Mouse (Mus musculus) testis, postnatal 14 days (tissue): ENCODE measurements around the gene Svs2.
"Not testable (repeated sequence)": the region's sequence is repeated elsewhere in the genome, so short reads cannot be mapped to it uniquely, and the experiment has no call there.

ENCODE experiments used
- DNase-seq: peaks from one replicate; pipeline ENCODE4 v3.0.0; 2021; ENCODE audit warnings: low spot score

The Svs2 gene

DNA sequence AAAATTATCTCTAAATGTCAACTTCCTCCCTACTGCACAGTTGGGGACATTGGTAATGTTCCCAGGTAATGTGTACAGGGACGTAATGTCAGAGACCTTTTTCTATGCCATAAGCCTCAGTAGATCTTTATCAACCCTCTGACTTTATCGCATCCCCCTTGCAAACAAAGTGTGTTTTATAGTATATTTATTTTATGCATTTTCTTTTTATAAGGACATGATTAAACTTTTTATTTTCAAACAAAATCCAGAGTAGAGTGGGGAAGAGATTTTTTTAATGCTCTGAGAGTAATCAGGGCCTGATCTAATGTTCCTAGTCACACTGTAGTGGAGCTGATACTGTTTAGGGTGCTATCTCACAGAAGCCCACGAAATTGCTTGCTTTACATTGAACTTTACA lies at the start of gene Svs2:
Svs2 (minus strand) TSS at position 101 of the 400 bp plus-strand sequence.
- DNase-seq: no peak

DNA sequence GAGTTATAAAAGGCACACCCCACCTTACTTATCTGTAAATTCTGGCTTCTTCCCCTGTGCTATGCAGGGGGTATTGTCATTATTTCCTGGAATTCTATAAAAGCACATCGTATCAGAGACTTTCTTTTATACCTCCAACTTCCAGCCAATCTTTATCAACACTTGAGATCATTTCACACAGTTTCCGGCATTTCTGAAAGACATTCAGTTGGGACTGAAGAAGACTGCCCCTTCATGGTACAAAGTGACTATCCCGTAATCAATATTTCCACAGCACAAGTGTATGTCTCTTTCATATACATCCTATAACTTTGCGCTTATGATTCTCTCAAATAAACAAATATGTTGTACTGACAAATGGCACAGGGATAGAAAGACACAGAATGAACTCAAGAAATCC lies 40.1 kb upstream of the Svs2 start, which contains the start of gene Svs4:
Svs4 (minus strand) TSS at position 101 of the 400 bp plus-strand sequence.
- no peak for DNase-seq

GRCm38 (mm10) chr2:164256540-164256939 lies 18.3 kb upstream of the Svs2 start, which contains the start of gene Svs3b:
TSS of gene Svs3b (minus strand) at chr2:164256640.
- DNase-seq: not testable (repeated sequence)

GRCm38 (mm10) chr2:164232671-164233070 lies 5.6 kb downstream of the Svs2 start:
- no peak for DNase-seq

DNA sequence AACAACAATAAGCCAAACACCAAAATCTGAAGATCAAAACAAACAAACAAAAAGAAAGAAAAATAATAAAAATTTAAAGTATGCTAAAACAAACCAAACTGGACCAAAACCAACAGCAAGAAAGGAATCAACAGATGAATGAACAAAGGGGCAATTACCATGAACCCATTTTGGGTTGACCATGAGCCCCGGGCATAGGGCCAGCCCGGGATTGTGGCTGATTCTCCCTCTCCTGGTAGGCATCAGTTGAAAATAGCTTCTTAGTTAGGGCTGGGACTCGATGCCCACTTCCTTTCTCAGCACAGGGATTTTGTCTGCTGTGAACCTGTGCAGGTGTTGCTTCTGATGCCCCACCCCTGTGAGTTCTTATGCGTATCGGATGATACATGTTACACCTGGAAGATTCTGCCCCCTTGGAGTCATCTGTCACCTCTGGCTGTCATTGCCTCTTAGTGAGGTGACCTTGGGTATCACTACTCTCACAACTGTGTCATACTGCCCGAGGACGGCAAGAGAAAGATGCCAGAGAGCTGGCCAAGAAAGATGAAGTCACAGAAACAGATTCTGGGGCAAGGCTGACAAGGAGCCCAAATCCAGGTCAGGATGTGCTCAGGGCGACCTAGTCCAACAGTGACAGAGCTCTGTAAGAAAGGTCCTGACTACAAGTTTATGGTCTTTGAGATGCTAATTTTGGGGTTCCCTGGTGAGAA lies 9.8 kb downstream of the Svs2 start:
- no peak for DNase-seq

DNA sequence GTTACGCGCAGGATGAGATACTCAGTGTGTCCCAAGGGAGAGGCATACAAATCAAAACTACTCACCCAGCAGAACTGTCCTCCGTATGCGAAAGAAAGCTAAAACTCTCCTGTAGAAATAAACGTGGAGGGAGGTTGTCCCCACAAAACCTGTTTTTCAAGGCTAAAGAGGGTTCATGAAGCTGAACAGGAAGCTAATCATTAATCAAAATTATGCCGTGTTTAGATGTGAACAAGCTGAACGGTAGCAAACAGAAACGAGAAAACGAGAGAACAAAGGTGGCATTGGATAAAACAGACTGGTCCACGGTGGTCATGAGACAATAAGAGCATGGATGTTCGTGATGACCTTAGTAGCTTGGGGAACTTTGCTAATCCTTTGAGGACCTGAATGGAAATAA lies 16.7 kb downstream of the Svs2 start, which contains the start of gene Wfdc15b:
Wfdc15b (minus strand) TSS at position 139 of the 400 bp plus-strand sequence.
- no peak for DNase-seq

GRCm38 (mm10) chr2:164219295-164219694 lies 19.0 kb downstream of the Svs2 start:
- DNase-seq: no peak

GRCm38 (mm10) chr2:164212711-164213110 lies 25.6 kb downstream of the Svs2 start:
- no peak for DNase-seq

DNA sequence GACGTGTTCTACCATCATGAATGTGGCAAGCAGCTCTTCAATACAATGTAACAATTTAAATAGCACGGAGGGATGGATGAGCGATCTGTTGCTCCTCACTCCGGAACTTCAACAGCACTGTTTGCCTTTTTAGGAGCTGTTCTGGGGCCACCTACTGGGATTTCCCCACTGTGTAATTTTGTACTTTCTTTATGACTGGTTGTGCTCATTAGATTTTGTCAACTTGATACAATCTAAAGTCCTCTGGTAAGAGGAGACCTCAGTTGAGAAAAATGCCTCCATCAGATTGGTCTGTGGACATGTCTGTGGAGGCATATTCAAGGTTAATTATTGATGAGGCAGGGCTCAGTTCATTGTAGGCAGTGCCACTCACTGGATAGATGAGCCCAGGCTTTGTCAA lies 27.4 kb downstream of the Svs2 start:
- DNase-seq: no peak

GRCm38 (mm10) chr2:164206676-164207075 lies 31.6 kb downstream of the Svs2 start:
- DNase-seq: no peak

DNA sequence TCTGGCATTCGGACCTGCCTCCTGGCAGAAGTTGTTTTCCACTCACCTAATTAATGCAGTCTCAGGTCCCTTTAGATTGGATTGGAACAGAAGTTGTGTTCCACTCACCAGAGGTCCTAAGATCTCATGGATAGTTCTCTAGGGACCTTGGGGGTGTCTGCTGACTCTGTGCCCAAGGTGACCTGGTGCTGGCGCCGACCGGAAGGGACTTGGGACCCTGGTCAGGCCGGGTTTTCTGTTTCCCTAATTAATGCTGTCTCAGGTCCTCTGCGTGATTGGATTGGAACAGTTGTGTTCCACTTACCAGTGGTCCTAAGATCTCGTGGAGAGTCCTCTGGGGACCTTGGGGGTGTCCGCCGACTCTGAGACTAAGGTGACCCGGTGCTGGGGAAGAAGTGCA lies 32.3 kb downstream of the Svs2 start:
- not testable (repeated sequence) for DNase-seq

GRCm38 (mm10) chr2:164199626-164200327 lies 38.5 kb downstream of the Svs2 start, which contains the start of gene Wfdc15a:
TSS of gene Wfdc15a (minus strand) at chr2:164200130.
- DNase-seq: no peak

DNA sequence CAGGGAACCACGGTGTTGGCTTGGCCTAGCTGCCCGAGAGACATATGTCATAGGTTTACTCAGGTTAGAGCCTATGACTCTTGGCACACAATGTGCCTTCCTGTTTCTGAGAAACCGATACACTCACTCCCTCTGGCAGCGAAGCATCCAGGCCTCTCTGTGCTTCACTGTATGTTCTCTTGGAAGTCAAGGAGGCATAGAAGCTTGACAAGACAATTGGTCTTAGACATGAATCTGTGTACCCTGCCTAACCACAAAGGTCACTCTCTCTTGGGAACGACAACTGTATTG lies 41.6 kb downstream of the Svs2 start:
- DNase-seq: no peak

- no peak for DNase-seq
Measured at GRCm38 (mm10) chr2:164195971-164196699, 42.1 kb downstream of the Svs2 start.

DNA sequence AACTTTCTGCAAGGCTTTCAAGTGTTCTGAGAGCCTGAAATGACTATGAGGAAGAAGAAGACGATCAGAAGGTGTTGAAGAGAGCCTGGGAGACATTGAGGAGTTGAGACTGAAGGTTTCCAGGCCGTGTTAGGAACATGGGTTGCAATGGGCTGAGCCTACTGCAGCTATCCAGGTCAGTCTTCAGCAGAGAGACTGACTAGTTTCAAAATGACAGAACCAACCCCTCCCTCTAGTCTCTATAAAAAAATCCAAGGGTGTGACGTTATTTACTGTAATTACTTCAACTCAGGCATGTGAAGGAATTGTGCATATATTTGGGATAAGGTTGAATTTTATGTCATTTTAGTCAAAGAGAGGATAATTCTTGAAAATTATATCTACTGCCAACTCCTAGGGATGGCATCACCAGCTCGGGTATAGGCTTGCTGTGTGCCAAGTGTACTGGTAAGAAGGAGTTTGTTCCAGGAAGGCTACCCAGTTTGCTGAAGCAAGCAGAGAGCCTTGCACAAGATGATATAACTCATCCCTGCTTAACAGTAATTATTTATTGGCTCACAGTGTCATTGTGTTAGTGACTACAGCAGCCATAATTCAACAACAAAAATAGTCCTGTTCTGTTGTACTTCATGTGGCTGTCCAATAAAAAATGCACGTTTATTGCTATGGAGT lies 43.2 kb downstream of the Svs2 start:
- no peak for DNase-seq

- no peak for DNase-seq
Measured at GRCm38 (mm10) chr2:164192279-164192678, 46.0 kb downstream of the Svs2 start.

DNA sequence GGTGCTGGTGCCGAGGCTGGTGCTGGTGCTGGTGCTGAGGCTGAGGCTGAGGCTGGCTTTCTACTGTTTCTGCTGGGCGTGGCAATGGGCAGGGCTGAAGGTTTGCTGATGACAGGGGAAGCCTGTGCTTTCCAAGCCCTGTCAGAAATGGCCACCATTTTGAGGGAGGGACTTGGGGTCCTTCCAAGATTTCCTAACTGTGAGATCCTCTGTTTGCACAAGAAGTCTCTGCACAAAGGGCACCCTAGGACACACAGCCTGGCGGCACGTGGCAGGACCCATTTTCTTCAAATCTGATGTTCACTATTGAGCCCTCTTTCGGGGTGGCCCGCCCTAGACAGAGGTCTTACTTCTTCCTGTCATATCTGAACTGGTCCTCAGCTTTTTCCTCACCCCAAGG lies 47.7 kb downstream of the Svs2 start, which contains the start of gene Wfdc12:
Wfdc12 (minus strand) TSS at position 33 of the 400 bp plus-strand sequence.
- DNase-seq: no peak

DNA sequence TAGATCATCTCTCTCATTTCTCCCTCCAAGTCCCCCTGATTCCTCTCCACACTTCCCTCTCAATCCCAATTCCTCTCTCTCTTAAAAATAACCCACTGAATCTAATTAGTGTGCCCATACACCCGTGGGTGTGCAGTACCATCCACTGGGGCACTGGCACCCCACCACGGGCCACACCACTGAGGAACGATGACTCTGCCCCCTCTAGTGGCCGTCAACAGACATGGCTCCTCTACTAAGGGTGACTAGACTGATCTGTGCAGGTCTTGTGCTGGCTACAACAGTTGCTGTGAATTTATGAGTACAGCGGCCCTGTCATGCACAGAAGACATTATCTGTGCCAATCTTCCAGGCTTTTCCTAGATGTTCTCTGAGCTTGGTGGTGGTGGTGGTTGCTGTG lies 49.5 kb downstream of the Svs2 start:
- no peak for DNase-seq
